In the genomic region with DNA sequence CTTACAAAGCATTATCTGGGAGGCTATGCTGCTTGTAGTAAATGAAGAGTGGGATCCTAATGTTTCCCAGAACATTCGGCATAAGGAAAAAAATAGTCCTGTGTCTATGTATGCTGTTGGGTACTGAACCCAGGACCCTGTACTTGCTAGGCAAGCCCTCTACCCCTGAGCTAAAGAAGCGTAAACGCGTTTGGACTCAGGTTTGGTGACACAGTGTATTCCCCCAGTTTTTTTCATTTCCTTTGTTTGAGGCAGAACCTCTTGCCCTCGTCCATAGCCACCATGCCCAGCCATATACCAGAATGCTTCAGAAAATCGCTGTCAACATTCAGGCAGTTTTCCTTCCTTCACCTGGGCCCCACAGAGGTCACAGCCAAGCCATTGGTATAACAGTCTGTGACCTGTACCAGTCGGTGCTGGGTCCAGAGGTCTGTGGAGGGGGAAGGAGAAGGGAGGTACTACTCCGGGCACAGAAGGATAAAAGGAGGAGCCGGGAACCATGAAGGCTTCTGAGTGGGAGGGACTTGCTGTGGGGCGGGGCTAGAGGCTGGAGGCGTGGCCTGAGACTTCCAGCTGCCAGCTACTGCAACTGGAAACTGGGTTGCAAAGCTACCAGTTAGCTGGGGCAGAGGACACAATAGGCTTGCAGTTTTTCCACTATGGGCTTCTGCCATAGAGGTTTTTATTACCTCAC, we compare ENCODE assay signal across 7 mouse cellular contexts. TPM values are rescaled to one million over a fixed set of nuclear protein-coding genes. Genes with fewer than 3 reads are reported as not detected.
A peak's percentile ranks its signal among the peaks of the same experiment; 100 is the strongest.
DNase-seq lines count a peak whose midpoint lies in the region; ATAC-seq lines count a peak whose summit lies in the region.

No protein-coding gene starts in this region.

- H3K4me3 ChIP-seq in brown adipose tissue, adult 24 weeks (ENCODE audit: insufficient read depth, low read depth, low read length) = no peak overlapping the region
- H3K4me3 ChIP-seq in stomach, embryonic 16.5 days (replicated peaks; ENCODE audit: low read length) = no peak overlapping the region

- ATAC-seq in stomach, embryonic 16.5 days (ENCODE audit: insufficient read depth, low FRiP score) = peak; percentile 50; the same call in 1 of the 2 replicates

- no peak overlapping the region for H3K9ac ChIP-seq in stomach, embryonic 16.5 days (ENCODE audit: low read length)

- peak overlapping the region; percentile 26 for H3K27ac ChIP-seq in brown adipose tissue, adult 24 weeks (replicated peaks; ENCODE audit: low read depth, low read length)
- no peak overlapping the region for H3K27ac ChIP-seq in stomach, embryonic 16.5 days (ENCODE audit: low read length)

- H3K9me3 ChIP-seq in stomach, embryonic 16.5 days (replicated peaks; ENCODE audit: control insufficient read depth, low read length) = no peaks in the 10 kb centered on the region

- no peaks in the 10 kb centered on the region for H3K36me3 ChIP-seq in stomach, embryonic 16.5 days (ENCODE audit: control insufficient read depth, insufficient read depth, low read length)

- no peaks in the 10 kb centered on the region for H3K27me3 ChIP-seq in stomach, embryonic 16.5 days (ENCODE audit: control insufficient read depth, insufficient read depth, low read length)

- peak; percentile 23 for DNase-seq in ovary, postnatal 36 days (ENCODE audit: low spot score)
- DNase-seq in ovary, adult 18-20 months (ENCODE audit: low spot score) = no peak
- DNase-seq in kidney, postnatal 10 days = peak; percentile 76
- no peak for DNase-seq in right cerebral cortex, postnatal 10 days (ENCODE audit: low spot score in 2 of 2)
- no peak for DNase-seq in Muller cell, postnatal 12 days (ENCODE audit: inconsistent ontology term)

- H3K4me2 ChIP-seq in stomach, embryonic 16.5 days (ENCODE audit: low read depth, low read length) = no peak overlapping the region

- WGBS in stomach, embryonic 16.5 days = 37% methylated on average over 11 of the region's 11 CpGs

- peaks cover 8% of the 10 kb centered on the region for H3K4me1 ChIP-seq in brown adipose tissue, adult 24 weeks (ENCODE audit: control insufficient read depth, insufficient read depth, insufficient read length, low read length)
- no peaks in the 10 kb centered on the region for H3K4me1 ChIP-seq in stomach, embryonic 16.5 days (ENCODE audit: control insufficient read depth, insufficient read depth, low read length)

RNA-seq across cellular contexts. Expression of a gene that starts 3.8 kb away (rescaled TPM):
- polyA plus RNA-seq in brown adipose tissue, adult 24 weeks (2012; ENCODE audit: insufficient read depth, insufficient read length, missing spikeins) = 57.9 and 76.0 TPM in 2 replicates
- 0.23 TPM in 1 of 2 replicates, not detected in the other for polyA plus RNA-seq in stomach, embryonic 16.5 days (2015; fragmentation: Nextera tagmentation; extraction: Ambion mirVana)

RNA-seq across cellular contexts. Expression of a gene that starts 52.2 kb away (rescaled TPM):
- 2.3 TPM in 1 of 2 replicates, not detected in the other for polyA plus RNA-seq in brown adipose tissue, adult 24 weeks (2012; ENCODE audit: insufficient read depth, insufficient read length, missing spikeins)
- polyA plus RNA-seq in stomach, embryonic 16.5 days (2015; fragmentation: Nextera tagmentation; extraction: Ambion mirVana) = 21.4 and 22.6 TPM in 2 replicates

RNA-seq across cellular contexts. Expression of a gene that starts 52.4 kb away (rescaled TPM):
- 420 and 430 TPM in 2 replicates for polyA plus RNA-seq in brown adipose tissue, adult 24 weeks (2012; ENCODE audit: insufficient read depth, insufficient read length, missing spikeins)
- 1,104 and 1,145 TPM in 2 replicates for polyA plus RNA-seq in stomach, embryonic 16.5 days (2015; fragmentation: Nextera tagmentation; extraction: Ambion mirVana)

RNA-seq across cellular contexts. Expression of a gene that starts 58.3 kb away (rescaled TPM):
- polyA plus RNA-seq in brown adipose tissue, adult 24 weeks (2012; ENCODE audit: insufficient read depth, insufficient read length, missing spikeins) = 62.6 and 69.4 TPM in 2 replicates
- 30.7 and 33.7 TPM in 2 replicates for polyA plus RNA-seq in stomach, embryonic 16.5 days (2015; fragmentation: Nextera tagmentation; extraction: Ambion mirVana)

Comparison
In these comparisons a context has a peak if more than half of its experiments do, and no peak if none do; other contexts are left out.
1. DNase-seq: peak in ovary, postnatal 36 days (single experiment) and kidney, postnatal 10 days (single experiment); none in ovary, adult 18-20 months (single experiment), right cerebral cortex, postnatal 10 days (0 of 2) and Muller cell, postnatal 12 days (single experiment).
2. RNA of a gene that starts 3.8 kb away (polyA plus RNA-seq): 57.9 to 76.0 TPM in brown adipose tissue, adult 24 weeks; 0.23 TPM in stomach, embryonic 16.5 days; every median in the first group is over 10 times any median in the second.